Mouse (Mus musculus): Measurements from ENCODE around the gene Atg14. TPM values are rescaled to one million over a fixed set of nuclear protein-coding genes. Genes with fewer than 3 reads are reported as not detected.

Atg14 gene
- polyA plus RNA-seq, 2 experiments from 2014 or later: 12.9 to 23.0 TPM

- ATAC-seq: no peak
Observed at GRCm38 (mm10) chr14:47504036-47504435, 66.4 kb downstream of the Atg14 start.

- no peak for ATAC-seq
Observed at GRCm38 (mm10) chr14:47498632-47499031, 71.8 kb downstream of the Atg14 start.

GRCm38 (mm10) chr14:47497166-47497565, 73.3 kb downstream of the Atg14 start:
- ATAC-seq: no peak

DNA sequence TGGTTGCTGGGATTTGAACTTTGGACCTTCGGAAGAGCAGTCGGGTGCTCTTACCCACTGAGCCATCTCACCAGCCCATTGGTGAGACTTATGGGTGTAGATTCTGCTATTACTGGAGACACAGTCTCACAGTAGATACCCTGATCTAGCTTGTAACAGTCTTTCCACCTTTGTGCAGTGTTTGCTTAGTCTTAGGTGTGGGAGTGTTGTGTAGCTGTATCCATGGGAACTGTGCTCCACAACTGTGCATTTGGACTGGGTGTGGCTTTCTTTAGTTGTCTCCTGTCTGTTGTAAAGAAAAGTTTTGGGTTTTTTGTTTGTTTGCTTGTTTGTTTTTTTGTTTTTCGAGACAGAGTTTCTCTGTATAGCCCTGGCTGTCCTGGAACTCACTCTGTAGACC, 74.5 kb downstream of the Atg14 start:
- ATAC-seq: no peak

- ATAC-seq: no peak
Observed at GRCm38 (mm10) chr14:47493592-47494361, 76.7 kb downstream of the Atg14 start.

Other genes with a start within 250 kb of the Atg14 start
- 10 to 100 TPM; 12.5 to 13.6 TPM for gene Lgals3, start 202.9 kb downstream of the Atg14 start, polyA plus RNA-seq (2017; shearing (Covaris generic))
- 10 to 100 TPM; 11.4 to 13.0 TPM for gene Dlgap5, start 152.2 kb downstream of the Atg14 start, polyA plus RNA-seq (2017; shearing (Covaris generic))
- gene Fbxo34, start 120.2 kb downstream of the Atg14 start, polyA plus RNA-seq (2017; shearing (Covaris generic)): 10 to 100 TPM in 1 of 2 experiments, 1 to 10 TPM in 1; 9.5 to 16.1 TPM
- 10 to 100 TPM; 60.6 to 67.2 TPM for gene Ktn1, start 77.8 kb upstream of the Atg14 start, polyA plus RNA-seq (2017; shearing (Covaris generic))

Measured in CD4-positive, CD25-positive, alpha-beta regulatory T cell, adult 4 months (primary cell).